Mouse (Mus musculus) forebrain, embryonic 10.5 days (tissue): ENCODE measurements around the gene Lrguk. TPM values are rescaled to one million over a fixed set of nuclear protein-coding genes. Genes with fewer than 3 reads are reported as not detected.
A peak's percentile ranks its signal among the peaks of the same experiment; 100 is the strongest.

Experiments
- DNase-seq: peaks from one replicate; pipeline ENCODE4 v3.0.0-alpha.2; 2017; ENCODE audit warnings: low spot score; ENCODE audit errors: extremely low spot score
- H3K27ac ChIP-seq: fragments of 300-500 bp; sonication (generic); 2 replicates; pipeline ENCODE4 v1.5.1; 2016; ENCODE audit warnings: mild to moderate bottlenecking
- H3K27me3 ChIP-seq: fragments of 300-500 bp; sonication (generic); 2 replicates; pipeline ENCODE4 v1.6.1; 2016; ENCODE audit warnings: mild to moderate bottlenecking; ENCODE audit not compliant: poor library complexity, severe bottlenecking
- H3K36me3 ChIP-seq: fragments of 300-500 bp; sonication (generic); replicated peaks from 2 replicates; pipeline ENCODE4 v1.6.1; 2016; ENCODE audit warnings: mild to moderate bottlenecking, moderate library complexity
- H3K4me1 ChIP-seq: fragments of 300-500 bp; sonication (generic); 2 replicates; pipeline ENCODE4 v1.6.1; 2016
- H3K4me3 ChIP-seq: fragments of 300-500 bp; sonication (generic); 2 replicates; pipeline ENCODE4 v1.5.1; 2016; ENCODE audit warnings: mild to moderate bottlenecking, moderate library complexity
- H3K9me3 ChIP-seq: fragments of 300-500 bp; sonication (generic); 2 replicates; pipeline ENCODE4 v1.6.1; 2016; ENCODE audit warnings: mild to moderate bottlenecking, moderate library complexity
- WGBS: fragments of 180-500 bp; shearing (Covaris S2); methylation state at CpG from one replicate; pipeline ENCODE4 v1.1.7; 2016; 5-methylcytosine and 5-hydroxymethylcytosine counted together
- polyA plus RNA-seq: library from polyadenylated mRNA; unstranded; fragments of >200 nt; fragmentation: Nextera tagmentation; extraction: Ambion mirVana; gene quantifications from 2 replicates; pipeline ENCODE4 v1.2.1, GENCODE M21; 2016

Gene Lrguk
- polyA plus RNA-seq, 1 experiment from 2014 or later: 1.2 TPM

- no peak for DNase-seq
- Histone ChIP-seq H3K4me3 (no peak overlapping the region), H3K27me3 (no peaks in the 10 kb centered on the region), H3K4me1 (peaks cover 20% of the 10 kb centered on the region), H3K36me3 (no peaks in the 10 kb centered on the region), H3K27ac (no peak overlapping the region), H3K9me3 (no peaks in the 10 kb centered on the region)
- 91% methylated on average over 3 of the region's 3 CpGs for WGBS
These were observed 44.7 kb downstream of the Lrguk start for GRCm38 (mm10) chr6:34073931-34074442.

GRCm38 (mm10) chr6:34075520-34075919, 46.3 kb downstream of the Lrguk start:
- Histone ChIP-seq H3K4me1 (peaks cover 19% of the 10 kb centered on the region), H3K27me3 (no peaks in the 10 kb centered on the region), H3K36me3 (no peaks in the 10 kb centered on the region), H3K4me3 (no peak overlapping the region), H3K27ac (no peak overlapping the region), H3K9me3 (no peaks in the 10 kb centered on the region)
- 89% methylated on average over 11 of the region's 11 CpGs for WGBS
- no peak for DNase-seq

- Histone ChIP-seq H3K27me3 (no peaks in the 10 kb centered on the region), H3K36me3 (no peaks in the 10 kb centered on the region), H3K4me3 (no peak overlapping the region), H3K9me3 (no peaks in the 10 kb centered on the region), H3K27ac (0 out of 2 replicates have a peak overlapping the region, but pooled peaks have one; percentile 4), H3K4me1 (peaks cover 14% of the 10 kb centered on the region)
- WGBS: 93% methylated on average over 5 of the region's 5 CpGs
- DNase-seq: no peak
These were observed 54.2 kb downstream of the Lrguk start for GRCm38 (mm10) chr6:34083471-34083870.

- H3K27ac ChIP-seq: no peak overlapping the region
- peaks cover 14% of the 10 kb centered on the region for H3K4me1 ChIP-seq
- 94% methylated on average over 4 of the region's 4 CpGs for WGBS
- no peak for DNase-seq
- no peaks in the 10 kb centered on the region for H3K36me3 ChIP-seq
- no peak overlapping the region for H3K4me3 ChIP-seq
- H3K9me3 ChIP-seq: no peaks in the 10 kb centered on the region
- no peaks in the 10 kb centered on the region for H3K27me3 ChIP-seq
These were observed 58.5 kb downstream of the Lrguk start for GRCm38 (mm10) chr6:34087701-34088100.

GRCm38 (mm10) chr6:34088986-34089385, 59.7 kb downstream of the Lrguk start:
- no peak overlapping the region for H3K4me3 ChIP-seq
- no peaks in the 10 kb centered on the region for H3K36me3 ChIP-seq
- DNase-seq: no peak
- WGBS: 94% methylated on average over 3 of the region's 3 CpGs
- no peak overlapping the region for H3K27ac ChIP-seq
- no peaks in the 10 kb centered on the region for H3K27me3 ChIP-seq
- peaks cover 10% of the 10 kb centered on the region for H3K4me1 ChIP-seq
- H3K9me3 ChIP-seq: no peaks in the 10 kb centered on the region

- Histone ChIP-seq H3K4me3 (no peak overlapping the region), H3K27me3 (no peaks in the 10 kb centered on the region), H3K9me3 (no peaks in the 10 kb centered on the region), H3K36me3 (no peaks in the 10 kb centered on the region), H3K27ac (no peak overlapping the region), H3K4me1 (no peaks in the 10 kb centered on the region)
- DNase-seq: no peak
- 79% methylated on average over 3 of the region's 3 CpGs for WGBS
These were observed 62.3 kb downstream of the Lrguk start for GRCm38 (mm10) chr6:34091537-34091936.

- no peak for DNase-seq
- Histone ChIP-seq H3K27ac (no peak overlapping the region), H3K36me3 (no peaks in the 10 kb centered on the region), H3K27me3 (no peaks in the 10 kb centered on the region), H3K4me1 (no peaks in the 10 kb centered on the region), H3K9me3 (no peaks in the 10 kb centered on the region), H3K4me3 (no peak overlapping the region)
- 93% methylated on average over 6 of the region's 6 CpGs for WGBS
These were observed 67.0 kb downstream of the Lrguk start for GRCm38 (mm10) chr6:34096274-34096673.

- no peak for DNase-seq
- H3K27ac ChIP-seq: no peak overlapping the region
- WGBS: 95% methylated on average over 4 of the region's 4 CpGs
- no peaks in the 10 kb centered on the region for H3K9me3 ChIP-seq
- no peaks in the 10 kb centered on the region for H3K27me3 ChIP-seq
- H3K4me1 ChIP-seq: no peaks in the 10 kb centered on the region
- no peaks in the 10 kb centered on the region for H3K36me3 ChIP-seq
- no peak overlapping the region for H3K4me3 ChIP-seq
These were observed 67.7 kb downstream of the Lrguk start for GRCm38 (mm10) chr6:34096905-34097304.

- H3K36me3 ChIP-seq: no peaks in the 10 kb centered on the region
- H3K4me3 ChIP-seq: no peak overlapping the region
- no peaks in the 10 kb centered on the region for H3K27me3 ChIP-seq
- no peak overlapping the region for H3K27ac ChIP-seq
- WGBS: 86% methylated on average over 6 of the region's 6 CpGs
- no peaks in the 10 kb centered on the region for H3K9me3 ChIP-seq
- DNase-seq: no peak
- no peaks in the 10 kb centered on the region for H3K4me1 ChIP-seq
These were observed 70.5 kb downstream of the Lrguk start for GRCm38 (mm10) chr6:34099725-34100124.

- no peak for DNase-seq
- Histone ChIP-seq H3K27ac (no peak overlapping the region), H3K4me1 (no peaks in the 10 kb centered on the region), H3K4me3 (no peak overlapping the region), H3K27me3 (no peaks in the 10 kb centered on the region), H3K9me3 (no peaks in the 10 kb centered on the region), H3K36me3 (no peaks in the 10 kb centered on the region)
- 93% methylated on average over 15 of the region's 15 CpGs for WGBS
These were observed 72.5 kb downstream of the Lrguk start for GRCm38 (mm10) chr6:34101531-34102396.

- H3K27ac ChIP-seq: no peak overlapping the region
- no peaks in the 10 kb centered on the region for H3K27me3 ChIP-seq
- H3K4me1 ChIP-seq: no peaks in the 10 kb centered on the region
- DNase-seq: no peak
- H3K9me3 ChIP-seq: no peaks in the 10 kb centered on the region
- WGBS: 92% methylated on average over 17 of the region's 17 CpGs
- H3K36me3 ChIP-seq: no peaks in the 10 kb centered on the region
- no peak overlapping the region for H3K4me3 ChIP-seq
These were observed 74.1 kb downstream of the Lrguk start for GRCm38 (mm10) chr6:34103251-34103920.

GRCm38 (mm10) chr6:34110571-34110970, 81.3 kb downstream of the Lrguk start:
- 41% methylated on average over 10 of the region's 10 CpGs for WGBS
- DNase-seq: no peak
- no peak overlapping the region for H3K4me3 ChIP-seq

GRCm38 (mm10) chr6:34111406-34111805, 82.2 kb downstream of the Lrguk start:
- H3K36me3 ChIP-seq: no peaks in the 10 kb centered on the region
- H3K27me3 ChIP-seq: no peaks in the 10 kb centered on the region
- WGBS: 86% methylated on average over 6 of the region's 6 CpGs
- no peaks in the 10 kb centered on the region for H3K9me3 ChIP-seq
- H3K27ac ChIP-seq: no peak overlapping the region
- H3K4me3 ChIP-seq: no peak overlapping the region
- no peak for DNase-seq
- peaks cover 20% of the 10 kb centered on the region for H3K4me1 ChIP-seq

More at GRCm38 (mm10) chr6:34110571-34110970, 81.3 kb downstream of the Lrguk start:
- Histone ChIP-seq H3K4me1 (peaks cover 20% of the 10 kb centered on the region), H3K27ac (no peak overlapping the region), H3K27me3 (no peaks in the 10 kb centered on the region), H3K36me3 (no peaks in the 10 kb centered on the region), H3K9me3 (no peaks in the 10 kb centered on the region)
